Mouse (Mus musculus): ENCODE data around the gene Hoxc10. TPM values are rescaled to one million over a fixed set of nuclear protein-coding genes. Genes with fewer than 3 reads are reported as not detected.

Gene Hoxc10
- polyA plus RNA-seq, 1 experiment from 2014 or later = not detected

GRCm38 (mm10) chr15:103010847-103011555, 44.4 kb downstream of the Hoxc10 start:
- DNase-seq (ENCODE audit: low spot score) = no peak

- DNase-seq (ENCODE audit: low spot score) = no peak
Observed at GRCm38 (mm10) chr15:103011928-103012486, 45.4 kb downstream of the Hoxc10 start.

GRCm38 (mm10) chr15:103013238-103013984, 46.8 kb downstream of the Hoxc10 start:
- peak; percentile 24 for DNase-seq (ENCODE audit: low spot score)

GRCm38 (mm10) chr15:103014166-103015008, 47.8 kb downstream of the Hoxc10 start:
- no peak for DNase-seq (ENCODE audit: low spot score)

- no peak for DNase-seq (ENCODE audit: low spot score)
Observed at GRCm38 (mm10) chr15:103015009-103015399, 48.4 kb downstream of the Hoxc10 start.

- no peak for DNase-seq (ENCODE audit: low spot score)
Observed at GRCm38 (mm10) chr15:103015406-103016166, 49.0 kb downstream of the Hoxc10 start.

- DNase-seq (ENCODE audit: low spot score) = no peak
Observed at GRCm38 (mm10) chr15:103018636-103019035, 52.0 kb downstream of the Hoxc10 start, which contains the start of gene Hoxc4. Gene Hoxc4, plus strand, starts transcription at chr15:103018934.

- DNase-seq (ENCODE audit: low spot score) = no peak
Observed at GRCm38 (mm10) chr15:103020899-103021418, 54.4 kb downstream of the Hoxc10 start.

MicroRNA genes within 50 kb of the gene (microRNA counts, 519-probe panel; counts per million panel counts)
- 473 counts per million, percentile 71 among the panel's probes with 10 or more counts for microRNA mmu-miR-615-3p
- microRNA mmu-miR-615-5p = 473 counts per million, percentile 71 among the panel's probes with 10 or more counts

Small RNAs within 50 kb of the gene (microRNA-seq; reads per million reads assigned to microRNA genes)
- gene Mir196a-2 (ENCODE audit: borderline number of aligned reads) (4.6 reads per million, percentile 3 among the genes with 10 or more reads in this experiment), gene Mir615 (ENCODE audit: borderline number of aligned reads) (20.8 reads per million, percentile 26 among the genes with 10 or more reads in this experiment)

Other genes starting within 250 kb of the Hoxc10 start
- 55.9 and 58.4 TPM in 2 replicates for gene Calcoco1, start 244.6 kb upstream of the Hoxc10 start, polyA plus RNA-seq (2015; fragmentation: Nextera tagmentation; extraction: Ambion mirVana)
- 0.07 TPM in 1 of 2 replicates, not detected in the other for gene Hoxc13, start 45.7 kb upstream of the Hoxc10 start, polyA plus RNA-seq (2015; fragmentation: Nextera tagmentation; extraction: Ambion mirVana)
- gene Hoxc12, start 30.0 kb upstream of the Hoxc10 start, polyA plus RNA-seq (2015; fragmentation: Nextera tagmentation; extraction: Ambion mirVana) = not detected in 2 replicates
- gene Hoxc11, start 12.4 kb upstream of the Hoxc10 start, polyA plus RNA-seq (2015; fragmentation: Nextera tagmentation; extraction: Ambion mirVana) = 0.09 TPM in 1 of 2 replicates, not detected in the other
- gene Hoxc5, start 647 bp downstream of the Hoxc10 start, polyA plus RNA-seq (2015; fragmentation: Nextera tagmentation; extraction: Ambion mirVana) = 0.16 TPM in 1 of 2 replicates, not detected in the other
- gene Hoxc9, start 9.6 kb downstream of the Hoxc10 start, polyA plus RNA-seq (2015; fragmentation: Nextera tagmentation; extraction: Ambion mirVana) = not detected in 2 replicates
- gene Hoxc8, start 23.8 kb downstream of the Hoxc10 start, polyA plus RNA-seq (2015; fragmentation: Nextera tagmentation; extraction: Ambion mirVana) = not detected in 2 replicates
- 0.14 TPM in 1 of 2 replicates, not detected in the other for gene Hoxc6, start 31.5 kb downstream of the Hoxc10 start, polyA plus RNA-seq (2015; fragmentation: Nextera tagmentation; extraction: Ambion mirVana)
- 0.07 and 0.17 TPM in 2 replicates for gene Hoxc4, start 52.1 kb downstream of the Hoxc10 start, polyA plus RNA-seq (2015; fragmentation: Nextera tagmentation; extraction: Ambion mirVana)
- gene Smug1, start 200.3 kb downstream of the Hoxc10 start, polyA plus RNA-seq (2015; fragmentation: Nextera tagmentation; extraction: Ambion mirVana) = 7.5 and 8.9 TPM in 2 replicates